Mouse (Mus musculus) spleen, adult 2 months (tissue): ENCODE data around the gene Ifi27l2b.

Experiments
- CTCF ChIP-seq: fragments of 200-500 bp; IDR thresholded peaks from 2 replicates; pipeline ENCODE4 v1.5.1; 2011; ENCODE audit warnings: mild to moderate bottlenecking, inconsistent platforms; ENCODE audit not compliant: insufficient read depth, insufficient read length, insufficient replicate concordance; ENCODE audit errors: extremely low read depth
- POLR2A ChIP-seq: fragments of 200-500 bp; IDR thresholded peaks from 2 replicates; pipeline ENCODE4 v1.6.1; 2011; ENCODE audit warnings: low read depth, low read length, inconsistent platforms

- TF ChIP-seq CTCF (no peak), POLR2A (no peak)
These were observed 3.7 kb downstream of the Ifi27l2b start for GRCm38 (mm10) chr12:103453361-103453760.
